Mouse (Mus musculus) hindbrain, embryonic 13.5 days (tissue): ENCODE data around the gene Banf2. TPM values are rescaled to one million over a fixed set of nuclear protein-coding genes. Genes with fewer than 3 reads are reported as not detected.

Experiments used
- ATAC-seq: fragments of 200-750 bp; cut with Nextera tagmentation; 2 replicates; pipeline ENCODE4 v1.8.0; 2017; ENCODE audit warnings: moderate TSS enrichment; ENCODE audit not compliant: low FRiP score
- H3K27ac ChIP-seq: fragments of 300-500 bp; sonication (generic); 2 replicates; pipeline ENCODE4 v1.5.1; 2015; ENCODE audit warnings: inconsistent platforms, mild to moderate bottlenecking, moderate library complexity
- H3K27me3 ChIP-seq: fragments of 300-500 bp; sonication (generic); 2 replicates; pipeline ENCODE4 v1.6.1; 2015; ENCODE audit warnings: mild to moderate bottlenecking, inconsistent platforms
- H3K36me3 ChIP-seq: fragments of 300-500 bp; sonication (generic); 2 replicates; pipeline ENCODE4 v1.6.1; 2015; ENCODE audit warnings: mild to moderate bottlenecking, inconsistent platforms
- H3K4me1 ChIP-seq: fragments of 300-500 bp; sonication (generic); replicated peaks from 2 replicates; pipeline ENCODE4 v1.6.1; 2015; ENCODE audit warnings: inconsistent platforms
- H3K4me2 ChIP-seq: fragments of 300-500 bp; sonication (generic); 2 replicates; pipeline ENCODE4 v1.6.1; 2015; ENCODE audit warnings: inconsistent platforms, mild to moderate bottlenecking, moderate library complexity
- H3K4me3 ChIP-seq: fragments of 300-500 bp; sonication (generic); 2 replicates; pipeline ENCODE4 v1.5.1; 2015; ENCODE audit warnings: mild to moderate bottlenecking, inconsistent platforms
- H3K9ac ChIP-seq: fragments of 300-500 bp; sonication (generic); 2 replicates; pipeline ENCODE4 v1.6.1; 2015; ENCODE audit warnings: mild to moderate bottlenecking, inconsistent platforms
- H3K9me3 ChIP-seq: fragments of 300-500 bp; sonication (generic); 2 replicates; pipeline ENCODE4 v1.6.1; 2016; ENCODE audit warnings: inconsistent platforms
- WGBS: fragments of 180-500 bp; shearing (Covaris S2); methylation state at CpG from one replicate; pipeline ENCODE4 v1.1.7; 2015; 5-methylcytosine and 5-hydroxymethylcytosine counted together
- polyA plus RNA-seq: library from polyadenylated mRNA; unstranded; fragments of >200 nt; fragmentation: Nextera tagmentation; extraction: Ambion mirVana; gene quantifications from 2 replicates; pipeline ENCODE4 v1.2.1, GENCODE M21; 2015

Gene Banf2
- polyA plus RNA-seq, 1 experiment from 2014 or later, result not detected

GRCm38 (mm10) chr2:144118061-144118460 is 85.2 kb downstream of the Banf2 start:
- Histone ChIP-seq H3K27ac (no peak overlapping the region), H3K9ac (no peak overlapping the region), H3K4me2 (no peak overlapping the region), H3K27me3 (no peaks in the 10 kb centered on the region), H3K36me3 (no peaks in the 10 kb centered on the region), H3K4me1 (no peaks in the 10 kb centered on the region), H3K9me3 (no peaks in the 10 kb centered on the region), H3K4me3 (no peak overlapping the region)
- no peak for ATAC-seq
- 68% methylated on average over 2 of the region's 2 CpGs for WGBS

GRCm38 (mm10) chr2:144120186-144120823 is 87.4 kb downstream of the Banf2 start:
- H3K27me3 ChIP-seq, result no peaks in the 10 kb centered on the region
- no peaks in the 10 kb centered on the region for H3K4me1 ChIP-seq
- H3K27ac ChIP-seq, result no peak overlapping the region
- H3K4me3 ChIP-seq, result no peak overlapping the region
- no peak overlapping the region for H3K4me2 ChIP-seq
- no peaks in the 10 kb centered on the region for H3K36me3 ChIP-seq
- 84% methylated on average over 7 of the region's 7 CpGs for WGBS
- no peaks in the 10 kb centered on the region for H3K9me3 ChIP-seq
- ATAC-seq, result no peak
- H3K9ac ChIP-seq, result no peak overlapping the region

- WGBS, result 93% methylated on average over 16 of the region's 16 CpGs
- Histone ChIP-seq H3K9me3 (no peaks in the 10 kb centered on the region), H3K27ac (no peak overlapping the region), H3K9ac (no peak overlapping the region), H3K4me3 (no peak overlapping the region), H3K27me3 (no peaks in the 10 kb centered on the region), H3K36me3 (no peaks in the 10 kb centered on the region), H3K4me2 (no peak overlapping the region), H3K4me1 (no peaks in the 10 kb centered on the region)
- no peak for ATAC-seq
These were observed 89.2 kb downstream of the Banf2 start for GRCm38 (mm10) chr2:144122068-144122467.

Other genes with a start within 250 kb of the Banf2 start
- gene Bfsp1, start 169.9 kb upstream of the Banf2 start, polyA plus RNA-seq, result 1.4 and 1.6 TPM in 2 replicates
- 439 and 440 TPM in 2 replicates for gene Dstn, start 117.7 kb upstream of the Banf2 start, polyA plus RNA-seq
- 37.3 and 40.0 TPM in 2 replicates for gene Rrbp1, start 21.8 kb upstream of the Banf2 start, polyA plus RNA-seq
- 11.1 and 12.1 TPM in 2 replicates for gene Mgme1, start 237.6 kb downstream of the Banf2 start, polyA plus RNA-seq
- 72.8 and 74.9 TPM in 2 replicates for gene Snx5, start 237.8 kb downstream of the Banf2 start, polyA plus RNA-seq